Mouse (Mus musculus) bone marrow, adult 2 months (tissue): ENCODE results near the gene Tpd52l2.

ENCODE experiments used
- CTCF ChIP-seq: fragments of 200-500 bp; IDR thresholded peaks from 2 replicates; pipeline ENCODE4 v1.5.1; 2011; ENCODE audit warnings: low read length, control low read depth; ENCODE audit not compliant: control insufficient read depth, insufficient read depth
- POLR2A ChIP-seq: fragments of 200-500 bp; IDR thresholded peaks from 2 replicates; pipeline ENCODE4 v1.6.1; 2011; ENCODE audit warnings: low read depth, mild to moderate bottlenecking, control low read depth, low read length, borderline replicate concordance; ENCODE audit not compliant: control insufficient read depth

DNA sequence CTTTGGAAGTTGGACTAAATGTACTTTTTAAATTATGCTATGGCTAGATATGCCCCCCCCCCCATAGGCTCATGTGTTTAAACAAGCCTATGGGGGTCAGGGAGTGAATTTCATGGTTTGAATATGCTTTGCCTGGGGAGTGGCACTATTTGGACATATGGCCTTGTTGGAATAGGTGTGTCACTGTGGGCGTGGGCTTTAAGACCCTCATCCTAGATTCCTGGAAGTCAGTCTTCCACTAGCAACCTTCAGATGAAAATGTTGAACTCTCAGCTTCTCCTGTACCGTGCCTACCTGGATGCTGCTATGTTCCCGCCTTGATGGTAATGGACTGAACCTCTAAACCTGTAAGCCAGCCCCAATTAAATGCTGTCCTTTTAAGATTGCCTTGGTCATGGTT lies 35.6 kb downstream of the Tpd52l2 start:
- TF ChIP-seq POLR2A (no peak), CTCF (no peak)
